Mouse (Mus musculus): ENCODE results near the gene Iffo2. TPM values are rescaled to one million over a fixed set of nuclear protein-coding genes. Genes with fewer than 3 reads are reported as not detected.

Iffo2 gene
- polyA plus RNA-seq, 1 experiment from 2014 or later = 2.3 TPM

DNA sequence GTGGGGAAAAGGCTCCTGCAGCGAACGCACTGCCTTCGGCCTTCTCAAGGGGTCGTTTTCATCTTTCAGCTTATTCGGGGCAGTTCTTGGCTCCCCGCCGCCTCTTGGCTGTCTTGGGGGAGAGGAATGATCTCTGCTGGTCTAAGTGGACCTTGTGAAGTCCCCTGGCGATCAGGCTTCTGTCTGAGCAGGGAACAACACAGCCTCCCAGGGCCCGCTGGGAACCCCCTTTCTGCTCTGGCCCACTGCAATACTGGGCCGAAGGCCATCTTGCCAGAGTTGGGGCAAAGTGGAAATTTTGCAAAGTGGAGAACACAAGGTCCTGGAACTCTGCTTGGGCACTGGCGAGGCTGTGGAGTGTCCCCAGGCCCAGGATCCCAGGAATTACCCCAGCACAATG lies 54.4 kb downstream of the Iffo2 start:
- Histone ChIP-seq H3K9ac (replicated peaks; ENCODE audit: low read length) (no peak overlapping the region), H3K27ac (replicated peaks; ENCODE audit: low read depth, low read length) (no peak overlapping the region), H3K4me3 (ENCODE audit: low read depth, low read length) (no peak overlapping the region), H3K4me2 (ENCODE audit: low read depth, low read length) (no peak overlapping the region), H3K27me3 (ENCODE audit: control insufficient read depth, insufficient read depth, low read length) (no peaks in the 10 kb centered on the region), H3K9me3 (replicated peaks; ENCODE audit: control insufficient read depth, low read length) (no peaks in the 10 kb centered on the region), H3K36me3 (replicated peaks; ENCODE audit: control insufficient read depth, insufficient read depth, low read depth, low read length) (no peaks in the 10 kb centered on the region), H3K4me1 (ENCODE audit: control insufficient read depth, insufficient read depth, low read length) (peaks cover 14% of the 10 kb centered on the region)
- no peak for DNase-seq (ENCODE audit: low spot score)
- 74% methylated on average over 11 of the region's 11 CpGs for WGBS
- no peak for ATAC-seq (replicated peaks; ENCODE audit: insufficient number of reproducible peaks, low FRiP score, low TSS enrichment, low read depth)

- WGBS = 93% methylated on average over 7 of the region's 7 CpGs
- no peak for DNase-seq (ENCODE audit: low spot score)
- no peak for ATAC-seq (replicated peaks; ENCODE audit: insufficient number of reproducible peaks, low FRiP score, low TSS enrichment, low read depth)
- Histone ChIP-seq H3K9me3 (replicated peaks; ENCODE audit: control insufficient read depth, low read length) (no peaks in the 10 kb centered on the region), H3K9ac (replicated peaks; ENCODE audit: low read length) (no peak overlapping the region), H3K27me3 (ENCODE audit: control insufficient read depth, insufficient read depth, low read length) (no peaks in the 10 kb centered on the region), H3K27ac (replicated peaks; ENCODE audit: low read depth, low read length) (no peak overlapping the region), H3K36me3 (replicated peaks; ENCODE audit: control insufficient read depth, insufficient read depth, low read depth, low read length) (no peaks in the 10 kb centered on the region), H3K4me2 (ENCODE audit: low read depth, low read length) (no peak overlapping the region), H3K4me1 (ENCODE audit: control insufficient read depth, insufficient read depth, low read length) (peaks cover 11% of the 10 kb centered on the region), H3K4me3 (ENCODE audit: low read depth, low read length) (no peak overlapping the region)
These were observed 55.4 kb downstream of the Iffo2 start for GRCm38 (mm10) chr4:139585713-139586112.

DNA sequence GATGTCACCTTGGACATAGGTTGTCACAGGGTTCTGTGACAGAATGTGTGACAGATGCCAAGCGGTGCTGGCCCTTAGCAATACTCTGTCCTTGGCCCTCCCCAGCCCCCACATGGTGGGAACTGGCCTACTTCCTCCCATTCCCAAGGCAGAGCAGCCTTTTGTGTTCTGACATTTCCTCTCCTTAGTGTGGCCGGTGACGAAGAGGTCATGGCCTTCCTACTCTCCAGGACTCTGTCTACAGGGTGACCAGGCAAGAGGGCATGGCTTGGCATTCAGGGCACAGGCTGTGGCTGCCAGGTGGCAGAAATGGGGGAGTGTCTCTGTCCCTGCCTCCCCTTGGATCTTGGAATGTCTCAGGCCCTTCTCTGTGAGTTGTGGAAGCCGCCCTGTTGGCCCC lies 57.0 kb downstream of the Iffo2 start:
- Histone ChIP-seq H3K4me3 (ENCODE audit: low read depth, low read length) (no peak overlapping the region), H3K9ac (replicated peaks; ENCODE audit: low read length) (no peak overlapping the region), H3K36me3 (replicated peaks; ENCODE audit: control insufficient read depth, insufficient read depth, low read depth, low read length) (no peaks in the 10 kb centered on the region), H3K27me3 (ENCODE audit: control insufficient read depth, insufficient read depth, low read length) (no peaks in the 10 kb centered on the region), H3K4me2 (ENCODE audit: low read depth, low read length) (no peak overlapping the region), H3K9me3 (replicated peaks; ENCODE audit: control insufficient read depth, low read length) (no peaks in the 10 kb centered on the region), H3K27ac (replicated peaks; ENCODE audit: low read depth, low read length) (0 out of 2 replicates have a peak overlapping the region, but pooled peaks have one; percentile 13), H3K4me1 (ENCODE audit: control insufficient read depth, insufficient read depth, low read length) (peaks cover 7% of the 10 kb centered on the region; the same call in 1 of the 2 replicates)
- DNase-seq (ENCODE audit: low spot score) (no peak), ATAC-seq (replicated peaks; ENCODE audit: insufficient number of reproducible peaks, low FRiP score, low TSS enrichment, low read depth) (no peak)
- 56% methylated on average over 4 of the region's 4 CpGs for WGBS

DNA sequence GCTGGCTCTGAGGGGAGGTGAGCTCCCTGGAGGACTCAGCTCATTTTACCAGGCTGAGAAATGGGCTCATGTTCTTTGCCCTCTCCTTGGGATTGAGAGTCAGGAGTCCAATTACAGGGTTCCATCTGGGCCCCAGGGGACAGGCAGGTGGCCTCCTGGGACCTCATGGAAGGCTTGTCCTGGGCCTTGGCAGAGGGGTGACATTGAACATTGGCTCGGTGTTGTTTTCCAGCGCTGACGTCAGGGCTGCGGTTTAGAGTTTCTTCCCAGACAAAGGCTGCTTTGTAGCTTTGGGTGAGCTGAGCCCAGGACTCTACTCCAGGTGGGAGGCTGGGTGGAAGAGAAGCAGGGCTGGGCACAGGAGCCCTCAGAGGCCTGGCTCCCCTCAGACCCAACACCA lies 57.4 kb downstream of the Iffo2 start:
- Histone ChIP-seq H3K9ac (replicated peaks; ENCODE audit: low read length) (no peak overlapping the region), H3K36me3 (replicated peaks; ENCODE audit: control insufficient read depth, insufficient read depth, low read depth, low read length) (no peaks in the 10 kb centered on the region), H3K9me3 (replicated peaks; ENCODE audit: control insufficient read depth, low read length) (no peaks in the 10 kb centered on the region), H3K27ac (replicated peaks; ENCODE audit: low read depth, low read length) (0 out of 2 replicates have a peak overlapping the region, but pooled peaks have one; percentile 13), H3K4me3 (ENCODE audit: low read depth, low read length) (no peak overlapping the region), H3K4me1 (ENCODE audit: control insufficient read depth, insufficient read depth, low read length) (peaks cover 7% of the 10 kb centered on the region; the same call in 1 of the 2 replicates), H3K27me3 (ENCODE audit: control insufficient read depth, insufficient read depth, low read length) (no peaks in the 10 kb centered on the region), H3K4me2 (ENCODE audit: low read depth, low read length) (no peak overlapping the region)
- DNase-seq (ENCODE audit: low spot score) (peak; percentile 35), ATAC-seq (replicated peaks; ENCODE audit: insufficient number of reproducible peaks, low FRiP score, low TSS enrichment, low read depth) (no peak)
- WGBS = 64% methylated on average over 4 of the region's 4 CpGs

GRCm38 (mm10) chr4:139589351-139590027 lies 59.1 kb downstream of the Iffo2 start:
- Histone ChIP-seq H3K9ac (replicated peaks; ENCODE audit: low read length) (no peak overlapping the region), H3K4me2 (ENCODE audit: low read depth, low read length) (no peak overlapping the region), H3K9me3 (replicated peaks; ENCODE audit: control insufficient read depth, low read length) (no peaks in the 10 kb centered on the region), H3K27ac (replicated peaks; ENCODE audit: low read depth, low read length) (0 out of 2 replicates have a peak overlapping the region, but pooled peaks have one; percentile 11), H3K4me1 (ENCODE audit: control insufficient read depth, insufficient read depth, low read length) (peaks cover 5% of the 10 kb centered on the region; the same call in 1 of the 2 replicates), H3K4me3 (ENCODE audit: low read depth, low read length) (no peak overlapping the region), H3K27me3 (ENCODE audit: control insufficient read depth, insufficient read depth, low read length) (no peaks in the 10 kb centered on the region), H3K36me3 (replicated peaks; ENCODE audit: control insufficient read depth, insufficient read depth, low read depth, low read length) (no peaks in the 10 kb centered on the region)
- no peak for DNase-seq (ENCODE audit: low spot score)
- ATAC-seq (replicated peaks; ENCODE audit: insufficient number of reproducible peaks, low FRiP score, low TSS enrichment, low read depth) = no peak
- 25% methylated on average over 5 of the region's 5 CpGs for WGBS

DNA sequence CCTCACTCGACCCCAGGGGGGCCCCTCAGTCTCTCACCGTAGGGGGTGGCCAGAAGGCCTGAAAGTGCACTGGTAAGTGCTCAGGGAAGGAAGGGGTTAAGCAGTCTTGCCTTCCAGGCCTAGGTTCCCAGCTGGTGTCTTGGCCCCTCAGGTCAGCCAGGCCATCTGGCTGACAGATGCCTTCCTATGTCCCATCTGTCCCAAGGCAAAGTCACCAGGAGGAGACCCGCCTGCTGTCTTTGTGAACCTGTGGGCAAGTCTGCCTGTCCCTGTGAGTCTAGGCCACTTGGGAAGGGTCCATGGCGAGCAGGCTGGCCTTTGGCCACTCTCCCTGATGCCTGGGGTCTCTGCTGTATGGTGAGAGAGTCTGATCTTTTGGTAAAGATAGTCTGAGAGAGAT lies 60.1 kb downstream of the Iffo2 start:
- WGBS = 25% methylated on average over 4 of the region's 4 CpGs
- no peaks in the 10 kb centered on the region for H3K9me3 ChIP-seq (replicated peaks; ENCODE audit: control insufficient read depth, low read length)
- H3K4me2 ChIP-seq (ENCODE audit: low read depth, low read length) = no peak overlapping the region
- peak; percentile 50 for DNase-seq (ENCODE audit: low spot score)
- H3K27me3 ChIP-seq (ENCODE audit: control insufficient read depth, insufficient read depth, low read length) = no peaks in the 10 kb centered on the region
- H3K9ac ChIP-seq (replicated peaks; ENCODE audit: low read length) = no peak overlapping the region
- H3K27ac ChIP-seq (replicated peaks; ENCODE audit: low read depth, low read length) = no peak overlapping the region
- H3K4me3 ChIP-seq (ENCODE audit: low read depth, low read length) = no peak overlapping the region
- no peaks in the 10 kb centered on the region for H3K36me3 ChIP-seq (replicated peaks; ENCODE audit: control insufficient read depth, insufficient read depth, low read depth, low read length)
- ATAC-seq (replicated peaks; ENCODE audit: insufficient number of reproducible peaks, low FRiP score, low TSS enrichment, low read depth) = no peak
- H3K4me1 ChIP-seq (ENCODE audit: control insufficient read depth, insufficient read depth, low read length) = peaks cover 5% of the 10 kb centered on the region; the same call in 1 of the 2 replicates

DNA sequence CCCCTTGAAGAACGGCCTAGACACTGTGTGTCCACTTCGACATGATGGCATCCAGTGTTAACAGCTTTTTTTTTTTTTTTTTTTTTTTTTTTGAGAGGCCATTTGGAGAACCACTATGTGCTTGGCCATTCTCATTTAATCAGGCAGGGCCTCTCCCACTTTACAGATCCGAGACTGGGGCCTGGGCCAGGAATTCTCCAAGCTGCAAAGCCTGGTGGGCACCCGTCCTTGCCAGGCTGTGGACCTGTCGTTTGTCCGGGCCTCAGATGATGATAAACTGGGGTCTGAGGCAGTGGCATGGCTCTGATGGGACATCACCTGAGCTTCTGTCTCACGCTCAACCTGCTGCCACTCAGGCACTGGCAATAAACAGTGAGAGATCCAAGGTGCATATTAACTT lies 62.5 kb downstream of the Iffo2 start:
- no peaks in the 10 kb centered on the region for H3K27me3 ChIP-seq (ENCODE audit: control insufficient read depth, insufficient read depth, low read length)
- peaks cover 22% of the 10 kb centered on the region for H3K4me1 ChIP-seq (ENCODE audit: control insufficient read depth, insufficient read depth, low read length)
- no peak for DNase-seq (ENCODE audit: low spot score)
- no peak for ATAC-seq (replicated peaks; ENCODE audit: insufficient number of reproducible peaks, low FRiP score, low TSS enrichment, low read depth)
- H3K4me2 ChIP-seq (ENCODE audit: low read depth, low read length) = no peak overlapping the region
- 76% methylated on average over 7 of the region's 7 CpGs for WGBS
- no peaks in the 10 kb centered on the region for H3K9me3 ChIP-seq (replicated peaks; ENCODE audit: control insufficient read depth, low read length)
- no peak overlapping the region for H3K9ac ChIP-seq (replicated peaks; ENCODE audit: low read length)
- H3K4me3 ChIP-seq (ENCODE audit: low read depth, low read length) = no peak overlapping the region
- no peak overlapping the region for H3K27ac ChIP-seq (replicated peaks; ENCODE audit: low read depth, low read length)
- H3K36me3 ChIP-seq (replicated peaks; ENCODE audit: control insufficient read depth, insufficient read depth, low read depth, low read length) = no peaks in the 10 kb centered on the region

GRCm38 (mm10) chr4:139593383-139593782 lies 63.0 kb downstream of the Iffo2 start:
- no peak for DNase-seq (ENCODE audit: low spot score)
- H3K27me3 ChIP-seq (ENCODE audit: control insufficient read depth, insufficient read depth, low read length) = no peaks in the 10 kb centered on the region
- no peak overlapping the region for H3K4me3 ChIP-seq (ENCODE audit: low read depth, low read length)
- WGBS = 65% methylated on average over 6 of the region's 6 CpGs
- H3K4me1 ChIP-seq (ENCODE audit: control insufficient read depth, insufficient read depth, low read length) = peaks cover 25% of the 10 kb centered on the region
- ATAC-seq (replicated peaks; ENCODE audit: insufficient number of reproducible peaks, low FRiP score, low TSS enrichment, low read depth) = no peak
- H3K9me3 ChIP-seq (replicated peaks; ENCODE audit: control insufficient read depth, low read length) = no peaks in the 10 kb centered on the region
- no peak overlapping the region for H3K4me2 ChIP-seq (ENCODE audit: low read depth, low read length)
- H3K36me3 ChIP-seq (replicated peaks; ENCODE audit: control insufficient read depth, insufficient read depth, low read depth, low read length) = no peaks in the 10 kb centered on the region
- H3K9ac ChIP-seq (replicated peaks; ENCODE audit: low read length) = no peak overlapping the region
- H3K27ac ChIP-seq (replicated peaks; ENCODE audit: low read depth, low read length) = no peak overlapping the region
